Mouse (Mus musculus): ENCODE measurements around the gene Nme7. TPM values are rescaled to one million over a fixed set of nuclear protein-coding genes. Genes with fewer than 3 reads are reported as not detected.

The Nme7 gene
- polyA plus RNA-seq, 1 experiment from 2014 or later, result 36.9 TPM

GRCm38 (mm10) chr1:164454747-164455400, 151.0 kb downstream of the Nme7 start:
- Histone ChIP-seq H3K9me3 (ENCODE audit: control insufficient read depth, low read depth, low read length) (no peaks in the 10 kb centered on the region), H3K27ac (ENCODE audit: low read length) (peak overlapping the region; percentile 36; the same call in 1 of the 2 replicates), H3K36me3 (ENCODE audit: control insufficient read depth, insufficient read depth, low read length) (peaks cover 11% of the 10 kb centered on the region; the same call in 1 of the 2 replicates), H3K4me1 (ENCODE audit: control insufficient read depth, insufficient read depth, low read length) (peaks cover 9% of the 10 kb centered on the region; the same call in 1 of the 2 replicates), H3K9ac (replicated peaks; ENCODE audit: low read depth, low read length) (no peak overlapping the region), H3K27me3 (ENCODE audit: control insufficient read depth, insufficient read depth, low read length) (0 out of 2 replicates have a peak, but pooled peaks cover 9% of the 10 kb centered on the region), H3K4me2 (replicated peaks; ENCODE audit: low read depth, low read length) (peak overlapping the region; percentile 42), H3K4me3 (ENCODE audit: low read depth, low read length) (peak overlapping the region; percentile 66)
- 28% methylated on average over 14 of the region's 14 CpGs for WGBS
- ATAC-seq (ENCODE audit: insufficient number of reproducible peaks, insufficient read depth, low FRiP score, low read depth), result no peak

- WGBS, result 49% methylated on average over 7 of the region's 7 CpGs
- Histone ChIP-seq H3K9ac (replicated peaks; ENCODE audit: low read depth, low read length) (peak overlapping the region; percentile 21; the same call in 1 of the 2 replicates), H3K36me3 (ENCODE audit: control insufficient read depth, insufficient read depth, low read length) (peaks cover 7% of the 10 kb centered on the region; the same call in 1 of the 2 replicates), H3K4me1 (ENCODE audit: control insufficient read depth, insufficient read depth, low read length) (peaks cover 9% of the 10 kb centered on the region; the same call in 1 of the 2 replicates), H3K27ac (ENCODE audit: low read length) (peak overlapping the region; percentile 63; the same call in 1 of the 2 replicates), H3K4me2 (replicated peaks; ENCODE audit: low read depth, low read length) (peak overlapping the region; percentile 72), H3K9me3 (ENCODE audit: control insufficient read depth, low read depth, low read length) (no peaks in the 10 kb centered on the region), H3K27me3 (ENCODE audit: control insufficient read depth, insufficient read depth, low read length) (0 out of 2 replicates have a peak, but pooled peaks cover 9% of the 10 kb centered on the region), H3K4me3 (ENCODE audit: low read depth, low read length) (peak overlapping the region; percentile 66)
- ATAC-seq (ENCODE audit: insufficient number of reproducible peaks, insufficient read depth, low FRiP score, low read depth), result no peak
These were observed 151.7 kb downstream of the Nme7 start for GRCm38 (mm10) chr1:164455614-164456013.

DNA sequence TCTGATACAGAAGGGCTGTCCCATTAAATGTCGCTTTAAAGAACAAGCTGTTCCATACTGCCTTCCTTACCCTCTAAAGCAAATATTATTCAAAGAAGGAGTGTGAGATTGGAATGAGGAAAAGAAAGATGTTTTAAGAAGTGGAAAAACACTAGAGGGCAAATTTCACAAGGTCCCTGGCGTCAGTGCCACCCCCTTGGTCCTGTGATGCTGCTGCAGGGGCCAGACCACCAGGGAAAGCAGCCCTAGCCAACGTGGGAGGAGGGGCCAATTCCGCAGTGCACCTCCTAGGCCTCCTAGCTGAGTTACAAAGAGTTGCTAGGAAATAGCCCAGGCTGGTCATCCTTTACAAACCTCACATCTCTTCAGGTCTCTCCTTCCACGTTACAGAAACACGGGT, 152.1 kb downstream of the Nme7 start:
- Histone ChIP-seq H3K4me1 (ENCODE audit: control insufficient read depth, insufficient read depth, low read length) (peaks cover 9% of the 10 kb centered on the region; the same call in 1 of the 2 replicates), H3K36me3 (ENCODE audit: control insufficient read depth, insufficient read depth, low read length) (peaks cover 6% of the 10 kb centered on the region; the same call in 1 of the 2 replicates), H3K4me3 (ENCODE audit: low read depth, low read length) (peak overlapping the region; percentile 66), H3K27ac (ENCODE audit: low read length) (peak overlapping the region; percentile 63; the same call in 1 of the 2 replicates), H3K9ac (replicated peaks; ENCODE audit: low read depth, low read length) (peak overlapping the region; percentile 21; the same call in 1 of the 2 replicates), H3K9me3 (ENCODE audit: control insufficient read depth, low read depth, low read length) (no peaks in the 10 kb centered on the region), H3K27me3 (ENCODE audit: control insufficient read depth, insufficient read depth, low read length) (0 out of 2 replicates have a peak, but pooled peaks cover 9% of the 10 kb centered on the region), H3K4me2 (replicated peaks; ENCODE audit: low read depth, low read length) (peak overlapping the region; percentile 72)
- 28% methylated on average over 6 of the region's 6 CpGs for WGBS
- ATAC-seq (ENCODE audit: insufficient number of reproducible peaks, insufficient read depth, low FRiP score, low read depth), result no peak

DNA sequence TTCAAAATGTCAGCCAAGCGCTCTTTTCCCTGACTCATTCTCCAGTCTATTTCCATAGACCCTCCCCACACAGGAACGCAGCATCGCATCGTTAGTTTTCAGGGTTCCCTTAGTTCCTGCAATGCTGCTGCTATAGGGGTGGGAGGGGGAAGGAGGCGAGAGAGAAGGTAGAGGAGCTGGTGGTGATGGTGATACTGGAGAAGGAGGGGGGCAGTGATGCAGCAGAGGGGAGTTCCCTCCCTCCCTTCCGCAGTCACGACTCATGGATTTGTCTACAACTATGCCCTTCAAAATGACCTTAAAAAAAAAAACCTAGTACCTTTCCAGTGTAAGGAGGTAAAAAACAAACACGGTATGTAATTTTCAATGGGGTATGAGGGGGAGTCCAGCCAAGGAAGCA, 152.8 kb downstream of the Nme7 start:
- peak overlapping the region; percentile 80; the same call in 1 of the 2 replicates for H3K9ac ChIP-seq (replicated peaks; ENCODE audit: low read depth, low read length)
- no peak overlapping the region; the same call in 1 of the 2 replicates for H3K27ac ChIP-seq (ENCODE audit: low read length)
- peaks cover 9% of the 10 kb centered on the region; the same call in 1 of the 2 replicates for H3K4me1 ChIP-seq (ENCODE audit: control insufficient read depth, insufficient read depth, low read length)
- H3K27me3 ChIP-seq (ENCODE audit: control insufficient read depth, insufficient read depth, low read length), result 0 out of 2 replicates have a peak, but pooled peaks cover 9% of the 10 kb centered on the region
- peak overlapping the region; percentile 66 for H3K4me3 ChIP-seq (ENCODE audit: low read depth, low read length)
- no peaks in the 10 kb centered on the region for H3K9me3 ChIP-seq (ENCODE audit: control insufficient read depth, low read depth, low read length)
- H3K36me3 ChIP-seq (ENCODE audit: control insufficient read depth, insufficient read depth, low read length), result peaks cover 6% of the 10 kb centered on the region; the same call in 1 of the 2 replicates
- ATAC-seq (ENCODE audit: insufficient number of reproducible peaks, insufficient read depth, low FRiP score, low read depth), result no peak
- peak overlapping the region; percentile 72 for H3K4me2 ChIP-seq (replicated peaks; ENCODE audit: low read depth, low read length)
- 4% methylated on average over 8 of the region's 8 CpGs for whole genome bisulfite sequencing

- 0 out of 2 replicates have a peak, but pooled peaks cover 9% of the 10 kb centered on the region for H3K27me3 ChIP-seq (ENCODE audit: control insufficient read depth, insufficient read depth, low read length)
- peak overlapping the region; percentile 66 for H3K4me3 ChIP-seq (ENCODE audit: low read depth, low read length)
- no peaks in the 10 kb centered on the region for H3K9me3 ChIP-seq (ENCODE audit: control insufficient read depth, low read depth, low read length)
- peaks cover 9% of the 10 kb centered on the region; the same call in 1 of the 2 replicates for H3K4me1 ChIP-seq (ENCODE audit: control insufficient read depth, insufficient read depth, low read length)
- peak; percentile 79 for ATAC-seq (ENCODE audit: insufficient number of reproducible peaks, insufficient read depth, low FRiP score, low read depth)
- peak overlapping the region; percentile 80 for H3K9ac ChIP-seq (replicated peaks; ENCODE audit: low read depth, low read length)
- H3K27ac ChIP-seq (ENCODE audit: low read length), result peak overlapping the region; percentile 87
- under 1% methylated on average over 64 of the region's 76 CpGs for WGBS
- peak overlapping the region; percentile 72 for H3K4me2 ChIP-seq (replicated peaks; ENCODE audit: low read depth, low read length)
- H3K36me3 ChIP-seq (ENCODE audit: control insufficient read depth, insufficient read depth, low read length), result peaks cover 6% of the 10 kb centered on the region; the same call in 1 of the 2 replicates
These were observed 153.8 kb downstream of the Nme7 start for GRCm38 (mm10) chr1:164457531-164458244.

- peaks cover 1% of the 10 kb centered on the region; the same call in 1 of the 2 replicates for H3K36me3 ChIP-seq (ENCODE audit: control insufficient read depth, insufficient read depth, low read length)
- H3K9ac ChIP-seq (replicated peaks; ENCODE audit: low read depth, low read length), result peak within 1 kb of the TSS; percentile 80
- peak within 1 kb of the TSS; percentile 66 for H3K4me3 ChIP-seq (ENCODE audit: low read depth, low read length)
- peaks cover 9% of the 10 kb centered on the region; the same call in 1 of the 2 replicates for H3K4me1 ChIP-seq (ENCODE audit: control insufficient read depth, insufficient read depth, low read length)
- WGBS, result under 1% methylated on average over 32 of the region's 35 CpGs
- H3K27me3 ChIP-seq (ENCODE audit: control insufficient read depth, insufficient read depth, low read length), result 0 out of 2 replicates have a peak, but pooled peaks cover 9% of the 10 kb centered on the region
- H3K9me3 ChIP-seq (ENCODE audit: control insufficient read depth, low read depth, low read length), result no peaks in the 10 kb centered on the region
- peak within 1 kb of the TSS; percentile 72 for H3K4me2 ChIP-seq (replicated peaks; ENCODE audit: low read depth, low read length)
- peak within 1 kb of the TSS; percentile 87 for H3K27ac ChIP-seq (ENCODE audit: low read length)
- peak; percentile 91 for ATAC-seq (ENCODE audit: insufficient number of reproducible peaks, insufficient read depth, low FRiP score, low read depth)
These were observed 154.3 kb downstream of the Nme7 start, which contains the start of gene Atp1b1 for GRCm38 (mm10) chr1:164458245-164458613. TSS of gene Atp1b1 (minus strand) at chr1:164458355.

- Histone ChIP-seq H3K4me3 (ENCODE audit: low read depth, low read length) (peak overlapping the region; percentile 66), H3K4me2 (replicated peaks; ENCODE audit: low read depth, low read length) (peak overlapping the region; percentile 72), H3K9ac (replicated peaks; ENCODE audit: low read depth, low read length) (peak overlapping the region; percentile 30; the same call in 1 of the 2 replicates), H3K36me3 (ENCODE audit: control insufficient read depth, insufficient read depth, low read length) (no peaks in the 10 kb centered on the region), H3K9me3 (ENCODE audit: control insufficient read depth, low read depth, low read length) (no peaks in the 10 kb centered on the region), H3K27ac (ENCODE audit: low read length) (peak overlapping the region; percentile 71; the same call in 1 of the 2 replicates), H3K27me3 (ENCODE audit: control insufficient read depth, insufficient read depth, low read length) (0 out of 2 replicates have a peak, but pooled peaks cover 9% of the 10 kb centered on the region), H3K4me1 (ENCODE audit: control insufficient read depth, insufficient read depth, low read length) (peaks cover 9% of the 10 kb centered on the region; the same call in 1 of the 2 replicates)
- 5% methylated on average over 22 of the region's 22 CpGs for WGBS
- ATAC-seq (ENCODE audit: insufficient number of reproducible peaks, insufficient read depth, low FRiP score, low read depth), result peak; percentile 75
These were observed 154.7 kb downstream of the Nme7 start for GRCm38 (mm10) chr1:164458621-164459051.
